ENCODE assay signal across 26 mouse cellular contexts in genomic region chr10:98210246-98210645, GRCm38 (mm10).
DNase-seq lines count a peak whose midpoint lies in the region; ATAC-seq and TF ChIP-seq lines count a peak whose summit lies in the region.
"Had no signal": no experiment of that assay in that cellular context is flagged by ENCODE, and none has a peak within 500 bp of the region (broad histone marks: within the 10 kb centered on the region; RNA-seq: fewer than 3 reads in every experiment).

No protein-coding gene starts in this region.

- H3K4me1 ChIP-seq in lung, adult 2 months (ENCODE audit: control insufficient read depth, insufficient read depth, low read length): no peaks in the 10 kb centered on the region; the same call in 1 of the 2 replicates
- H3K4me1 ChIP-seq: embryonic facial prominence, embryonic 10.5 days; embryonic facial prominence, embryonic 15.5 days; forebrain, embryonic 13.5 days; intestine, embryonic 15.5 days; neural tube, embryonic 12.5 days; stomach, embryonic 15.5 days had no signal

- H3K4me3 ChIP-seq in layer of hippocampus, adult 2 months: no peak overlapping the region
- H3K4me3 ChIP-seq in lung, adult 2 months (replicated peaks; ENCODE audit: extremely low read depth, low read depth, low read length): no peak overlapping the region
- H3K4me3 ChIP-seq: embryonic facial prominence, embryonic 10.5 days; embryonic facial prominence, embryonic 15.5 days; forebrain, embryonic 13.5 days; intestine, embryonic 15.5 days; neural tube, embryonic 12.5 days; stomach, embryonic 15.5 days had no signal

- no peak for TF ChIP-seq CTCF in layer of hippocampus, adult 2 months (conservative IDR thresholded peaks at IDR 0.05)
- no peak for TF ChIP-seq CTCF in lung, adult 2 months (IDR thresholded peaks at IDR 0.05; ENCODE audit: insufficient read depth, low read length)

- WGBS in lung, adult 2 months: 68% methylated on average over 2 of the region's 2 CpGs

- ATAC-seq in frontal cortex, adult (ENCODE audit: low TSS enrichment): peak; percentile 18; the same call in 1 of the 2 replicates
- ATAC-seq: forebrain, embryonic 13.5 days; hindbrain, postnatal 0 days; intestine, embryonic 15.5 days; midbrain, embryonic 16.5 days had no signal

- peak overlapping the region; percentile 15; the same call in 1 of the 2 replicates for H3K27ac ChIP-seq in layer of hippocampus, adult 2 months
- H3K27ac ChIP-seq: embryonic facial prominence, embryonic 10.5 days; embryonic facial prominence, embryonic 15.5 days; forebrain, embryonic 13.5 days; hindbrain, postnatal 0 days; intestine, embryonic 15.5 days; kidney, postnatal 0 days; liver, embryonic 14.5 days; neural tube, embryonic 12.5 days; stomach, embryonic 15.5 days had no signal

- no peak for DNase-seq in frontal cortex, postnatal 25 days (ENCODE audit: low spot score in 2 of 2)
- DNase-seq in layer of hippocampus, adult 2 months (ENCODE audit: low spot score in 2 of 2): peak in 1 of 2 experiments; percentile 16
- DNase-seq in layer of hippocampus, postnatal 25 days (ENCODE audit: extremely low spot score in 1 of 2, low spot score in 1 of 2): no peak
- peak; percentile 13 for DNase-seq in 3T3-L1 (ENCODE audit: low read depth, low spot score)
- DNase-seq in fibroblast of lung, adult 2 months (ENCODE audit: low read depth): peak; percentile 24
- no peak for DNase-seq in lung, adult 2 months
- no peak for DNase-seq in natural killer cell, adult 2 months (ENCODE audit: low spot score in 2 of 2)
- DNase-seq: cerebellum, adult 8-10 months; cerebellum, postnatal 25 days; gastrocnemius, postnatal 14 days; heart, postnatal 14 days; kidney, adult 2 months; kidney, postnatal 4 days; liver; lung, embryonic 14.5 days had no signal

- no peak for TF ChIP-seq POLR2A in lung, adult 2 months (IDR thresholded peaks at IDR 0.05; ENCODE audit: borderline replicate concordance, extremely low read depth, low read depth, low read length)

Comparison
In these comparisons a context has a peak if more than half of its experiments do, and no peak if none do; other contexts are left out.
1. DNase-seq: peak in 3T3-L1 (single experiment) and fibroblast of lung, adult 2 months (single experiment); none in frontal cortex, postnatal 25 days (0 of 2), layer of hippocampus, postnatal 25 days (0 of 2), lung, adult 2 months (single experiment) and natural killer cell, adult 2 months (0 of 2).